Mouse (Mus musculus): Measurements from ENCODE around the gene Dlx1.

The Dlx1 gene

GRCm38 (mm10) chr2:71528014-71528713, at the start of gene Dlx1:
Gene Dlx1 (plus strand): TSS chr2:71528113.
- DNase-seq (ENCODE audit: low read depth, low spot score) = no peak

- no peak for DNase-seq (ENCODE audit: low read depth, low spot score)
Measured at GRCm38 (mm10) chr2:71479917-71480316, 48.0 kb upstream of the Dlx1 start.

DNA sequence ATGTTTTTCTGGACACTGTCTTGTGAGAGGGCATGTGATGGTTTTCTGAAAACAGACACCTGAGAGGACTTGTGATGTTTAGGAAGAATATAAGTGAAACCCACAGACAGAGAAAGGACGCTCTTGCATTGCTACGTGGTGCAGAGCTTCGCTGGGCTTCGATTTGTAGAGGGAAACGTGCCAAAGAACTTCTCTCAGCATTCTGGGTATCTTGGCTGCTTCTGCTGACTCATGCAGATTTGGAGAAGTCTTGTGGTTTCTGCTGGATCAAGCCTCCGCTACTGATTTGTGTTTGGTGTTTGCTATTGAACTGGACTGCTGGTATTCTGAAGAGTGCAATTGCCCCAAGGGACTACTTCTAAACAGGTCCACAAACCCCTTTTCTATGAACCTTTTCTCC, 46.1 kb upstream of the Dlx1 start:
- no peak for DNase-seq (ENCODE audit: low read depth, low spot score)

DNA sequence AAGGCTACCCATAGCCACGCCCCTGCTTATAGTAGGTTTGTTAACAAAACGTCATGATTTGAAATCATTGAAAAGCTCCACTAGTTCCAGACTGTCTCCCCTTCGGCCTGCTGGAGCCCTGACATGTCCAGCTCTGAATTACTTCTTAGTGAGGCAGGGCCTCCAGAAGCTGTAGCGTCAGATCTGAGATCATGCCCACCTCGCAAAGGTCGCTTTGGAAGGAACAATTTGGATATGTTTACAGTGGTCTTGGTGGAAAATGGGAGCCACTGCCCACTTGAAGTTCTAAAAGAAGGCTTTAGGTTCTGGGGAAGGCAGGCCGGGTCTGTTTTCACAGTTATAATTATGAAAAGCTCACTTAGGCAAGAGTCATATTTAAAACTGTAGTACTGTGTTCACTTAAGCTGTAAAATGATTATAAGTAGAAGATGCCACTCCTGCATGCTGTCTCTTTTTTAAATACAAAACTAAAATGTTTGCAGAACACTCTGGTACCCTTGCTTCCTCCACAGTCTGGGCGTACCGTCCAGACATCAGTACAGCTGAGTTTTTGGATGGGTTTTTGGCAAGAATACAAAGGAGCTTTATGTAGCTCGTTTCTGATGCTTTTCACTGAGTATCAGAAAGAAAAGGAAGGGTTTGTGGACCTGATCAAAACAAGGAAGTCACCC, 44.7 kb upstream of the Dlx1 start:
- DNase-seq (ENCODE audit: low read depth, low spot score) = no peak

- DNase-seq (ENCODE audit: low read depth, low spot score) = no peak
Measured at GRCm38 (mm10) chr2:71483717-71484066, 44.2 kb upstream of the Dlx1 start.

GRCm38 (mm10) chr2:71491295-71491694, 36.6 kb upstream of the Dlx1 start:
- DNase-seq (ENCODE audit: low read depth, low spot score) = no peak

- DNase-seq (ENCODE audit: low read depth, low spot score) = no peak
Measured at GRCm38 (mm10) chr2:71493161-71493683, 34.7 kb upstream of the Dlx1 start.

DNA sequence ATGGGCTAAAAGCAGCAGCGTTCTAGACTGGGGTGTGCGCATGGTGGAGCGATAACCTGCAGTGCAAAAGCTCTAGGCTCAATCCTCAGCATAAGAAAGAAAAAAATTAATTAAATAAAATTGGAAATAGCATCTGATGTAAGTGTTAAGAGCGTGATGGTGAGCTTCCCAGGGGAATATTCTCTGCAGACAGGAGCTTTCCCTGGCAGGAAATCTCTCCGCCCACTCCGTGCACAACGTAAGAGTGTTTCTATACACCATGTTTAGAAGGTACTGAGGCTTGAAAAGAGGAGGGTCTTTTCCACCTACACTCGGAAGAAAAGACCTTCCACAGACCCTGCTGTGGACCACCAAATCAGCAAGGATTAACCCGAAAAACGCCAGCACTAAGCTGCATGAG, 33.4 kb upstream of the Dlx1 start:
- no peak for DNase-seq (ENCODE audit: low read depth, low spot score)

GRCm38 (mm10) chr2:71494971-71495370, 32.9 kb upstream of the Dlx1 start:
- no peak for DNase-seq (ENCODE audit: low read depth, low spot score)

GRCm38 (mm10) chr2:71497175-71497574, 30.7 kb upstream of the Dlx1 start:
- no peak for DNase-seq (ENCODE audit: low read depth, low spot score)

DNA sequence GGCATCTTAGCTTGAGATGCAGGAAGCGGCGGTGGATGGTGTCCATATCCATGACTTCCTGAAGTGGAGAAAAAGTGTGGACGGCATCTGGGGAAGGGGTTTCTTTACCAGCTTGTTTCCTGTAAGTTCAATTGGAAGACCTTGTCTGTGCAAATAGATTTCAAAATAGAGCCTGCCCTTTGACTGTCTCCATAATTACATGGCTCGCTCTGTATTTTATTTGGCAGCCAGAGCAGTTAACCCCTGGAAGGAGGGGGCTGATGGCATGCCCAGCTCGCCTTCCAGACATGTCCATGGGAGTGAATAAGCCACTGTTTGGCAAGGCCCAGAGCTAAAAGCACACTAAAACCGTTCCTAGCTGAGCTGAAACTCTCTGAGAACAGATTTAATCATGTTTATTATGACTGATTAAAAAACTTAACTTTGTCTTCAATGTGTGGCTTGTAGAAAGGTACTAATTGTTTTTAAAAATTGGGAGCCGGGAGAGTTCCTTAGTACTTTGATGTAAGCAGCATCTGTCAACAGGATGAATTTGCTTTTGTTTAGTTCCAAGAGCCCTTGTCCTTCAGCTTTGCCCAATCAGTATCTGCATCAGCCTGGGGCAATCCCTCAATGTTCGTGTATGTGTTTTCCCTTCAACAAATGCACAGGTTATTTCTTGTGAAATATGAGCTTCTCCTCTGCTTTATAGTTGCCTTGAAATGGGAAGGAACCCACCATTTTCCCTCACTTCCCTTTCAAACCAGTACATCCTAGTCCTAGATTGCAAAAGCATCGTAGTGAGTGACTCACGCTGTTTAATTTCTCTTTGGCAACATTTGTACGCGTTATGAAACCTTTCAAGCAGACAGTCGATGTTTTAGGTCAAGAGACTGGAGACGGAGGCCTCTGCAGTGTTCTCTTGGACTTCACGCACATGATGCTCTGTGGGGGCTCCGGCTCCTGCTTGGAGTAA, 28.4 kb upstream of the Dlx1 start:
- DNase-seq (ENCODE audit: low read depth, low spot score) = no peak

DNA sequence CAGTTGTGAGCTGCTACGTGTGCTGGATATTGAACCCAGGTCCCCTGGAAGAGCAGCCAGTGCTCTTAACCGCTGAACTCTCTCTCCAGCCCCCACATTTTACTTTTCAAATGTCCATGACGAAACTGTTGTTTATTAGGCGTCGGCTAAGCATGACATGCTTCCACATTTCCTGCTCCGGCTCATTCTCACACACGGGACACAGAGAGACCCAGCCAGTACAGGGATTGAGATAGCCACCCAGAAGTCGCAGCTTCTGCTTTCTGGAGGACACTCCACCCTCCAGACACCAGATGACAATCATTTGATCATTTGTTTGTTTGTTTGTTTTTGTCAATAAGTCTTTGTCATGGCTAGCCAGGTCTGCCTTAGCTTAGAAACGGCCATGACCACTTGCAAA, 23.1 kb upstream of the Dlx1 start:
- DNase-seq (ENCODE audit: low read depth, low spot score) = no peak

- no peak for DNase-seq (ENCODE audit: low read depth, low spot score)
Measured at GRCm38 (mm10) chr2:71511209-71511608, 16.7 kb upstream of the Dlx1 start.

DNA sequence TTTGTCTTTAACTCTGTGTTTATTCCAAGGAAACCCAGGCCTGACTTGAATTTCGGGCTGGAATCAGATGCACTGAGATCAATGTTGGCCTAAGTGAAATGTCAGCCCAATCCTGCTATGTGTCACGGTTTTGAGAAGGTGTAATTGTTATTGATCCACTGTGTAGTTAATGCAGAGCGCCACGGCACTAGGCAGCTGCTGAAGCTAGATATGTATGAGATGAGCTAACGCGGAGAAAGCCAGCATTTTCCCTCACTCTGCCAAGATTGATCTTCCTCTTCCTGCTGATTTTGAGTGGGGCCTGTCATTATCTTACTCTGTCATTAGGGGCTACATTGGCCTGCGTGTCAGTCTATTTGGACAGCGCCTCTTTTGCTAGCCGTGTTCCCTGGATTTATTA, 15.6 kb upstream of the Dlx1 start:
- no peak for DNase-seq (ENCODE audit: low read depth, low spot score)

GRCm38 (mm10) chr2:71516995-71517394, 10.9 kb upstream of the Dlx1 start:
- DNase-seq (ENCODE audit: low read depth, low spot score) = no peak

DNA sequence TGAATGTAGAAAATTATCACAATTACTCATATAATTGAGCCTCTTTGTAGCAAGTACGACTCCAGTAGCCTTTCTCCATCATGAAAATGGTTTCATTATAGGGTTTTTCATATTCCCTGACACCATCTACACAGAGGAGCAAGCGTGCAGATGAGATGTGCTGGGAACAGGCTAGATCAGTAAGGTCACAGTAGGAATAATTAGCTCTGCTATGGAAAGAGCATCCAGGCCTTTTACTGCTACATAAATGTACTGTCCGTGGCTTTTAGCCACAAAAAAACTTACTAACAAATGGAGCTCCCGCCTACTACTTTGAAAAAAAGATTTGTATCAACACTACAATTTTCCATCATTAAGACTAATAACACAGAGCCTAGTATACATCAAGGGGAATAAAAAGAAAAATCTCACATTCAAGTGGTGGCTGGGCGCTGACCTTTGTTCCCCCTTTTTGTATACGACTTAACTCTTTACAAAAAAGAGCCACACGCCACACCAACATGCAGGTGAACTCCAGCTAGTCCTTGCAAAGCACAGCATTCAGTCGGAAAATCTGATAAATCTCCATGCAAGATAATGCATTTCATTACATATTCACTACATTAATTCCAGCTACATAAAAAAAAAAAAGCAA, 10.3 kb upstream of the Dlx1 start:
- DNase-seq (ENCODE audit: low read depth, low spot score) = no peak

DNA sequence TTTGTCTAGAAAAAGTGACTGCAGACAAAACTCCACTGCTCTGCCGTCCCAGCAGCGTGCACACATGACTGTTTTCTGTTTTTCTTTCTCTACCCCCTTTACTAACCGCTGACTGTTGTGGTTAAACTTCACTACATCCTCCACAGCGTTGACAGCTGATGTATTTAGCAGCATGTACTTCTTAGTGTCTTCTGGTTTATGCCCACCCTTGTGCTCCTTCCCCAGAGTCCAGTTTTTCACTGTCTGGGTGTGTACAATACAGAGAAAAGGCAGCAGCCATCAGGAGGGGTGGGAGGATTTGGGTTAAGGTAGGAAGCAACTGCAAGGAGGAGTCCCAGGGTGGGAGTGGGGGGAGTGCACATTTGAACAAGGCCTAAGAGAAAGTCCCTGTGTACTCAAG, 5.0 kb upstream of the Dlx1 start:
- DNase-seq (ENCODE audit: low read depth, low spot score) = no peak

- DNase-seq (ENCODE audit: low read depth, low spot score) = no peak
Measured at GRCm38 (mm10) chr2:71523431-71523830, 4.5 kb upstream of the Dlx1 start.

GRCm38 (mm10) chr2:71524763-71525162, 3.1 kb upstream of the Dlx1 start:
- DNase-seq (ENCODE audit: low read depth, low spot score) = no peak

GRCm38 (mm10) chr2:71526595-71527322, 1.2 kb upstream of the Dlx1 start:
- no peak for DNase-seq (ENCODE audit: low read depth, low spot score)
